Mouse (Mus musculus): ENCODE measurements around the gene Ccdc184. TPM values are rescaled to one million over a fixed set of nuclear protein-coding genes. Genes with fewer than 3 reads are reported as not detected.
A peak's percentile ranks its signal among the peaks of the same experiment; 100 is the strongest.

The Ccdc184 gene
- total RNA-seq, 2 experiments from 2014 or later, result 0.81 to 0.91 TPM

GRCm38 (mm10) chr15:98154146-98154545, 12.8 kb upstream of the Ccdc184 start:
- no peak for DNase-seq (ENCODE audit: low spot score)
- intact Hi-C loops (cut with DNase I), result no loop called here

GRCm38 (mm10) chr15:98154631-98155030, 12.3 kb upstream of the Ccdc184 start:
- DNase-seq (ENCODE audit: low spot score), result no peak
- intact Hi-C loops (cut with DNase I), result no loop called here

- intact Hi-C loops (cut with DNase I), result no loop called here
- DNase-seq (ENCODE audit: low spot score), result no peak
Observed at GRCm38 (mm10) chr15:98155272-98155671, 11.7 kb upstream of the Ccdc184 start.

- DNase-seq (ENCODE audit: low spot score), result no peak
- intact Hi-C loops (cut with DNase I), result no loop called here
Observed at GRCm38 (mm10) chr15:98155944-98156343, 11.0 kb upstream of the Ccdc184 start.

- intact Hi-C loops (cut with DNase I), result no loop called here
- no peak for DNase-seq (ENCODE audit: low spot score)
Observed at GRCm38 (mm10) chr15:98157253-98157652, 9.7 kb upstream of the Ccdc184 start.

GRCm38 (mm10) chr15:98161026-98161805, 5.7 kb upstream of the Ccdc184 start:
- intact Hi-C loops (cut with DNase I), result no loop called here
- no peak for DNase-seq (ENCODE audit: low spot score)

GRCm38 (mm10) chr15:98162561-98162960, 4.4 kb upstream of the Ccdc184 start:
- intact Hi-C loops (cut with DNase I), result no loop called here
- DNase-seq (ENCODE audit: low spot score), result no peak

GRCm38 (mm10) chr15:98165525-98165924, 1.4 kb upstream of the Ccdc184 start, which contains the start of gene Asb8:
Asb8 (minus strand) TSS chr15:98165625.
- DNase-seq (ENCODE audit: low spot score), result no peak
- intact Hi-C loops (cut with DNase I), result no loop called here

GRCm38 (mm10) chr15:98167645-98168621, 975 bp downstream of the Ccdc184 start:
- intact Hi-C loops (cut with DNase I), result no loop called here
- peak; percentile 35 for DNase-seq (ENCODE audit: low spot score)

GRCm38 (mm10) chr15:98168622-98169004, 1.7 kb downstream of the Ccdc184 start:
- intact Hi-C loops (cut with DNase I), result no loop called here

GRCm38 (mm10) chr15:98170365-98170764, 3.4 kb downstream of the Ccdc184 start:
- intact Hi-C loops (cut with DNase I), result loop anchor here (5.0 to 10.0 kb wide), 2 partner anchors 78 to 206 kb away; partner anchors contain the start of genes Pfkm, Senp1 and Tmem106c
- no peak for DNase-seq (ENCODE audit: low spot score)

More at GRCm38 (mm10) chr15:98168622-98169004, 1.7 kb downstream of the Ccdc184 start:
- no peak for DNase-seq (ENCODE audit: low spot score)

GRCm38 (mm10) chr15:98170917-98171316, 4.0 kb downstream of the Ccdc184 start:
- DNase-seq (ENCODE audit: low spot score), result no peak
- intact Hi-C loops (cut with DNase I), result loop anchor here (5.0 to 10.0 kb wide), 2 partner anchors 79 to 206 kb away; partner anchors contain the start of genes Pfkm, Senp1 and Tmem106c

GRCm38 (mm10) chr15:98172113-98172512, 5.2 kb downstream of the Ccdc184 start:
- DNase-seq (ENCODE audit: low spot score), result no peak
- intact Hi-C loops (cut with DNase I), result loop anchor here (5.0 to 10.0 kb wide), 2 partner anchors 80 to 207 kb away; partner anchors contain the start of genes Pfkm, Senp1 and Tmem106c

- no peak for DNase-seq (ENCODE audit: low spot score)
- intact Hi-C loops (cut with DNase I), result loop anchor here (5.0 to 10.0 kb wide), 2 partner anchors 82 to 209 kb away; partner anchors contain the start of genes Pfkm, Senp1 and Tmem106c
Observed at GRCm38 (mm10) chr15:98173821-98174220, 6.9 kb downstream of the Ccdc184 start.

GRCm38 (mm10) chr15:98177320-98177719, 10.4 kb downstream of the Ccdc184 start:
- no peak for DNase-seq (ENCODE audit: low spot score)
- intact Hi-C loops (cut with DNase I), result loop anchor here (10.0 kb wide), 1 partner anchor 213 kb away; the partner anchor contains the start of gene Tmem106c

- intact Hi-C loops (cut with DNase I), result loop anchor here (2.0 kb wide), 1 partner anchor 208 kb away; no protein-coding TSS in a partner anchor
- DNase-seq (ENCODE audit: low spot score), result no peak
Observed at GRCm38 (mm10) chr15:98180567-98181131, 13.7 kb downstream of the Ccdc184 start.

- intact Hi-C loops (cut with DNase I), result loop anchor here (2.0 kb wide), 1 partner anchor 208 kb away; no protein-coding TSS in a partner anchor
Observed at GRCm38 (mm10) chr15:98181132-98181711, 14.3 kb downstream of the Ccdc184 start.

GRCm38 (mm10) chr15:98181856-98182570, 15.1 kb downstream of the Ccdc184 start:
- DNase-seq (ENCODE audit: low spot score), result no peak
- intact Hi-C loops (cut with DNase I), result loop anchor here (2.0 kb wide), 1 partner anchor 207 kb away; no protein-coding TSS in a partner anchor

More at GRCm38 (mm10) chr15:98181132-98181711, 14.3 kb downstream of the Ccdc184 start:
- peak; percentile 93 for DNase-seq (ENCODE audit: low spot score)

Measured in heart, postnatal 25 days (tissue).